Mouse (Mus musculus): ENCODE data around the gene Lss.

DNA sequence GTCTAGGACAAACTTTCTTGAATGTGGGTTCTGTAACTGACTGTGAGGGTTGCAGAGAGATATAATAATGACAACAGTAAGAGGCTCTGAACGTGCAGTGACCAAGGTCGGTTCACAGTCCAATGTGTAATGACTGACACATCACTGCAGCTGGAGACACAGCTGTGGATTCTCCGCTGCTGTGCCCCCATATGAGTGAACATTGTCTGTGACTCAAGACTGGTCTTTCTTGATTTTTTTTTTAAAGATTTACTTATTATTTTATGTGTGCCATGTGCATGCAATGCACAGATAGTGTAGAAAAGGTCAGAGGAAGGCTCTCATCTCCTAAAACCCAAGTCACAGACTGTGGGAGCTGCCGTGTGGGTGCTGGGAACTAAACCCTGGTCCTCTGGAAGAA is 33.9 kb upstream of the Lss start:
- TF ChIP-seq POLR2A (IDR thresholded peaks at IDR 0.05; ENCODE audit: extremely low read depth, insufficient read depth, low read length): no peak
- TF ChIP-seq CTCF (IDR thresholded peaks at IDR 0.05; ENCODE audit: extremely low read depth, insufficient read depth, low read length): no peak

Measured in cortical plate, adult 2 months (tissue).